ENCODE assay signal across 15 mouse cellular contexts in genomic region chr3:121320896-121321295, GRCm38 (mm10).
"Had no signal": no experiment of that assay in that cellular context is flagged by ENCODE, and none has a peak within 500 bp of the region (broad histone marks: within the 10 kb centered on the region; RNA-seq: fewer than 3 reads in every experiment).

No protein-coding gene starts in this region.

- ATAC-seq: liver, embryonic 12.5 days had no signal

- H3K4me2 ChIP-seq: limb, embryonic 13.5 days; liver, embryonic 12.5 days; lung, embryonic 14.5 days; neural tube, embryonic 15.5 days had no signal

- H3K4me1 ChIP-seq: limb, embryonic 13.5 days; liver, embryonic 12.5 days; midbrain, embryonic 10.5 days; neural tube, embryonic 15.5 days had no signal

- H3K36me3 ChIP-seq: neural tube, embryonic 15.5 days had no signal

- H3K27me3 ChIP-seq: limb, embryonic 13.5 days; liver, embryonic 12.5 days; neural tube, embryonic 15.5 days had no signal

- H3K4me3 ChIP-seq: limb, embryonic 13.5 days; liver, embryonic 12.5 days; midbrain, embryonic 10.5 days; myocyte; neural tube, embryonic 15.5 days had no signal

- DNase-seq: kidney, postnatal 36 days; lung, embryonic 14.5 days; lung, postnatal 10 days; lung, postnatal 4 days; midbrain, embryonic 14.5 days; retina, postnatal 1 day; right cerebral cortex, postnatal 4 days; spleen, adult 18-20 months; thymus, postnatal 36 days had no signal

- H3K27ac ChIP-seq: kidney, postnatal 0 days; limb, embryonic 13.5 days; liver, embryonic 12.5 days; midbrain, embryonic 10.5 days; neural tube, embryonic 15.5 days had no signal

- H3K9ac ChIP-seq: limb, embryonic 13.5 days; liver, embryonic 12.5 days; lung, embryonic 14.5 days; neural tube, embryonic 15.5 days had no signal

- H3K9me3 ChIP-seq: liver, embryonic 12.5 days; midbrain, embryonic 10.5 days; neural tube, embryonic 15.5 days had no signal
